Mouse (Mus musculus): ENCODE results near the gene Tmem204. TPM values are rescaled to one million over a fixed set of nuclear protein-coding genes. Genes with fewer than 3 reads are reported as not detected.

The Tmem204 gene
- polyA plus RNA-seq, 1 experiment from 2014 or later = 10.7 TPM

GRCm38 (mm10) chr17:25015655-25016291 is 67.6 kb downstream of the Tmem204 start, which contains the start of the genes Cramp1l and Ift140:
Cramp1l (minus strand) TSS chr17:25015788.
Ift140 (plus strand) TSS chr17:25016085.
- ATAC-seq (ENCODE audit: low FRiP score) = peak; percentile 98
- under 1% methylated on average over 52 of the region's 62 CpGs for WGBS
- peak within 1 kb of the TSS; percentile 99 for H3K4me3 ChIP-seq (ENCODE audit: low read depth, low read length)
- peak within 1 kb of the TSS; percentile 82 for H3K27ac ChIP-seq (ENCODE audit: low read depth, low read length)
- H3K27me3 ChIP-seq (ENCODE audit: control insufficient read depth, insufficient read depth, low read length) = no peaks in the 10 kb centered on the region
- H3K36me3 ChIP-seq (ENCODE audit: control insufficient read depth, insufficient read depth, low read length) = no peaks in the 10 kb centered on the region
- no peaks in the 10 kb centered on the region for H3K9me3 ChIP-seq (ENCODE audit: control insufficient read depth, low read length)
- H3K9ac ChIP-seq (ENCODE audit: low read depth, low read length) = peak within 1 kb of the TSS; percentile 99
- DNase-seq (ENCODE audit: low spot score) = peak; percentile 100
- H3K4me2 ChIP-seq (replicated peaks; ENCODE audit: low read depth, low read length) = peak within 1 kb of the TSS; percentile 91
- no peaks in the 10 kb centered on the region for H3K4me1 ChIP-seq (replicated peaks; ENCODE audit: control insufficient read depth, insufficient read depth, low read length)

- H3K4me2 ChIP-seq (replicated peaks; ENCODE audit: low read depth, low read length) = peak overlapping the region; percentile 74
- peak; percentile 11 for ATAC-seq (ENCODE audit: low FRiP score)
- no peaks in the 10 kb centered on the region for H3K4me1 ChIP-seq (replicated peaks; ENCODE audit: control insufficient read depth, insufficient read depth, low read length)
- H3K9me3 ChIP-seq (ENCODE audit: control insufficient read depth, low read length) = no peaks in the 10 kb centered on the region
- H3K9ac ChIP-seq (ENCODE audit: low read depth, low read length) = peak overlapping the region; percentile 99
- peak overlapping the region; percentile 72 for H3K27ac ChIP-seq (ENCODE audit: low read depth, low read length)
- peak overlapping the region; percentile 99 for H3K4me3 ChIP-seq (ENCODE audit: low read depth, low read length)
- DNase-seq (ENCODE audit: low spot score) = peak; percentile 53
- WGBS = 1% methylated on average over 39 of the region's 39 CpGs
- no peaks in the 10 kb centered on the region for H3K36me3 ChIP-seq (ENCODE audit: control insufficient read depth, insufficient read depth, low read length)
- H3K27me3 ChIP-seq (ENCODE audit: control insufficient read depth, insufficient read depth, low read length) = no peaks in the 10 kb centered on the region
These were observed 68.4 kb downstream of the Tmem204 start for GRCm38 (mm10) chr17:25014841-25015570.

GRCm38 (mm10) chr17:25013606-25014501 is 69.5 kb downstream of the Tmem204 start:
- no peaks in the 10 kb centered on the region for H3K27me3 ChIP-seq (ENCODE audit: control insufficient read depth, insufficient read depth, low read length)
- DNase-seq (ENCODE audit: low spot score) = peak; percentile 62
- no peaks in the 10 kb centered on the region for H3K4me1 ChIP-seq (replicated peaks; ENCODE audit: control insufficient read depth, insufficient read depth, low read length)
- under 1% methylated on average over 76 of the region's 81 CpGs for WGBS
- no peaks in the 10 kb centered on the region for H3K9me3 ChIP-seq (ENCODE audit: control insufficient read depth, low read length)
- peak overlapping the region; percentile 99 for H3K9ac ChIP-seq (ENCODE audit: low read depth, low read length)
- no peaks in the 10 kb centered on the region for H3K36me3 ChIP-seq (ENCODE audit: control insufficient read depth, insufficient read depth, low read length)
- H3K27ac ChIP-seq (ENCODE audit: low read depth, low read length) = peak overlapping the region; percentile 74
- no peak for ATAC-seq (ENCODE audit: low FRiP score)
- peak overlapping the region; percentile 99 for H3K4me3 ChIP-seq (ENCODE audit: low read depth, low read length)
- H3K4me2 ChIP-seq (replicated peaks; ENCODE audit: low read depth, low read length) = peak overlapping the region; percentile 74

Other genes starting within 250 kb of the Tmem204 start
- 31.5 and 32.0 TPM in 2 replicates for gene Hagh, start 243.4 kb downstream of the Tmem204 start, polyA plus RNA-seq (2014; fragmentation: Nextera tagmentation; extraction: Ambion mirVana)
- 18.4 and 23.5 TPM in 2 replicates for gene Fahd1, start 233.2 kb downstream of the Tmem204 start, polyA plus RNA-seq (2014; fragmentation: Nextera tagmentation; extraction: Ambion mirVana)
- 0.12 and 0.40 TPM in 2 replicates for gene Igfals, start 217.6 kb downstream of the Tmem204 start, polyA plus RNA-seq (2014; fragmentation: Nextera tagmentation; extraction: Ambion mirVana)
- 77.6 and 84.2 TPM in 2 replicates for gene Nubp2, start 197.2 kb downstream of the Tmem204 start, polyA plus RNA-seq (2014; fragmentation: Nextera tagmentation; extraction: Ambion mirVana)
- 43.4 and 46.5 TPM in 2 replicates for gene Spsb3, start 196.9 kb downstream of the Tmem204 start, polyA plus RNA-seq (2014; fragmentation: Nextera tagmentation; extraction: Ambion mirVana)
- 22.7 and 24.2 TPM in 2 replicates for gene Eme2, start 188.5 kb downstream of the Tmem204 start, polyA plus RNA-seq (2014; fragmentation: Nextera tagmentation; extraction: Ambion mirVana)
- gene Mrps34, start 188.5 kb downstream of the Tmem204 start, polyA plus RNA-seq (2014; fragmentation: Nextera tagmentation; extraction: Ambion mirVana) = 70.5 and 73.3 TPM in 2 replicates
- 45.9 and 49.7 TPM in 2 replicates for gene Nme3, start 187.1 kb downstream of the Tmem204 start, polyA plus RNA-seq (2014; fragmentation: Nextera tagmentation; extraction: Ambion mirVana)
- gene Mapk8ip3, start 146.6 kb downstream of the Tmem204 start, polyA plus RNA-seq (2014; fragmentation: Nextera tagmentation; extraction: Ambion mirVana) = 39.1 and 50.9 TPM in 2 replicates
- gene Jpt2, start 122.9 kb downstream of the Tmem204 start, polyA plus RNA-seq (2014; fragmentation: Nextera tagmentation; extraction: Ambion mirVana) = 214 and 237 TPM in 2 replicates
- gene Cramp1l, start 67.8 kb downstream of the Tmem204 start, polyA plus RNA-seq (2014; fragmentation: Nextera tagmentation; extraction: Ambion mirVana) = 11.2 and 15.1 TPM in 2 replicates
- 15.9 and 17.5 TPM in 2 replicates for gene Ift140, start 67.5 kb downstream of the Tmem204 start, polyA plus RNA-seq (2014; fragmentation: Nextera tagmentation; extraction: Ambion mirVana)
- gene Telo2, start 32.4 kb upstream of the Tmem204 start, polyA plus RNA-seq (2014; fragmentation: Nextera tagmentation; extraction: Ambion mirVana) = 23.5 and 28.8 TPM in 2 replicates
- gene Ptx4, start 37.2 kb upstream of the Tmem204 start, polyA plus RNA-seq (2014; fragmentation: Nextera tagmentation; extraction: Ambion mirVana) = not detected in 2 replicates
- 16.6 and 18.7 TPM in 2 replicates for gene Clcn7, start 49.8 kb upstream of the Tmem204 start, polyA plus RNA-seq (2014; fragmentation: Nextera tagmentation; extraction: Ambion mirVana)
- gene Ccdc154, start 78.9 kb upstream of the Tmem204 start, polyA plus RNA-seq (2014; fragmentation: Nextera tagmentation; extraction: Ambion mirVana) = not detected in 2 replicates
- not detected in 2 replicates for gene Gm38655, start 91.9 kb upstream of the Tmem204 start, polyA plus RNA-seq (2014; fragmentation: Nextera tagmentation; extraction: Ambion mirVana)
- 35.2 and 36.4 TPM in 2 replicates for gene BC003965, start 101.0 kb upstream of the Tmem204 start, polyA plus RNA-seq (2014; fragmentation: Nextera tagmentation; extraction: Ambion mirVana)
- gene Unkl, start 104.8 kb upstream of the Tmem204 start, polyA plus RNA-seq (2014; fragmentation: Nextera tagmentation; extraction: Ambion mirVana) = 4.3 and 4.5 TPM in 2 replicates
- gene Gnptg, start 156.5 kb upstream of the Tmem204 start, polyA plus RNA-seq (2014; fragmentation: Nextera tagmentation; extraction: Ambion mirVana) = 51.5 and 57.2 TPM in 2 replicates
- 60.3 and 64.9 TPM in 2 replicates for gene Tsr3, start 156.6 kb upstream of the Tmem204 start, polyA plus RNA-seq (2014; fragmentation: Nextera tagmentation; extraction: Ambion mirVana)
- 2.0 and 4.4 TPM in 2 replicates for gene Baiap3, start 172.8 kb upstream of the Tmem204 start, polyA plus RNA-seq (2014; fragmentation: Nextera tagmentation; extraction: Ambion mirVana)
- gene Ube2i, start 191.0 kb upstream of the Tmem204 start, polyA plus RNA-seq (2014; fragmentation: Nextera tagmentation; extraction: Ambion mirVana) = 781 and 835 TPM in 2 replicates
- not detected in 2 replicates for gene Prss34, start 214.8 kb upstream of the Tmem204 start, polyA plus RNA-seq (2014; fragmentation: Nextera tagmentation; extraction: Ambion mirVana)
- gene Prss28, start 225.1 kb upstream of the Tmem204 start, polyA plus RNA-seq (2014; fragmentation: Nextera tagmentation; extraction: Ambion mirVana) = not detected in 2 replicates
- not detected in 2 replicates for gene Prss29, start 235.1 kb upstream of the Tmem204 start, polyA plus RNA-seq (2014; fragmentation: Nextera tagmentation; extraction: Ambion mirVana)

Data from hindbrain, embryonic 11.5 days (tissue).